Mouse (Mus musculus) layer of hippocampus, adult 18-20 months (tissue): ENCODE measurements at regions not wholly inside any gene's neighbourhood (a gene's known extent, or its start where the extent isn't known, plus 50 kb on each side); places are given as distances from the start of the nearest gene placed in this dataset.
A peak's percentile ranks its signal among the peaks of the same experiment; 100 is the strongest.
"Not testable (repeated sequence)": the region's sequence is repeated elsewhere in the genome, so short reads cannot be mapped to it uniquely, and the experiment has no call there.

Source experiments
- DNase-seq, 2 experiments: peaks; one replicate each; pipeline ENCODE4 v3.0.0; 2022; ENCODE audit warnings: low spot score in 2 of 2

- peak; percentile 77 to 91 for DNase-seq
Observed at GRCm38 (mm10) chr16:82661015-82661414, 167.2 kb upstream of the Gm21833 start.

GRCm38 (mm10) chr16:82674926-82675325, 153.3 kb upstream of the Gm21833 start:
- no peak for DNase-seq

GRCm38 (mm10) chr16:82683113-82683512, 145.1 kb upstream of the Gm21833 start:
- DNase-seq = not testable (repeated sequence)

GRCm38 (mm10) chr16:82700922-82701321, 127.3 kb upstream of the Gm21833 start:
- DNase-seq = no peak

- no peak for DNase-seq
Observed at GRCm38 (mm10) chr16:82711161-82711560, 117.0 kb upstream of the Gm21833 start.

DNA sequence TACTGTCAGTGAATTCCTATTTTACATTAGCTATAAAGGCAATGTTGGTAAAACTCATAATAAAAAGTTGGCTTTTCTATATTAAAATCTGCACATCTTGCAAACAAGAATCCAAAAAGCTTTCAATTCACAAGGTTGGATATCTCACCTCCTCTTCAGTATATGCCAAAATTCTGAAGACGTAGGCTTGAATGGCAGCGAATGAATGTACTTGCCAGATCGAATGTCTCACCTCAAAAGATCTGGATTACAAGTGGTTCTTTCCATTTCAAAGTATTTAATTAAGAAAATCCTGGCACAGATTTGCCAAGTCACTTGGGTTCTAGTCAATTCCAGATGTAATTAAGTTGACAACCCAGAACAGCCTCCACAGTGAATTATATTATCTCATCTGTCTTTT, 94.1 kb upstream of the Gm21833 start:
- DNase-seq = no peak

DNA sequence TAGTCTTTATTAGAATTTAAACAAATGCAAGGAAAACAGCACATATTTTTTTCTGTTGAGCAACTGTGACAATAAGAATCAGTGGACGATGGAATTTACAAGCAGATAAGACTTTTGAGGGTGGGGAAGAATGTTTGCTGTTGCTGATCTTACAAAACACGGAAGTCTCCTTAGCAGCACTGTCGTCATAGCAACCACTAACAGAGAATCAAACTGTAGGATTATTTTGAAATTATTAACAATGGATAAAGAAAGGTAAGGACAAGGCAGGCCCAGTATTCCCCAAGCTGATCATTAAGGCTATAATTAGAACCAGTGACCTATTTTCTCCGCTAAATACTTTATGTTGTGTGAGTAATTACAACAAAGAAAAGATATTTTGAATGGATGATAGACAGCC, 69.7 kb upstream of the Gm21833 start:
- DNase-seq = no peak
